Mouse (Mus musculus) inflammation-experienced regulatory T-cells, adult 16 weeks (primary cell): ENCODE results near the gene Ldlrap1. TPM values are rescaled to one million over a fixed set of nuclear protein-coding genes. Genes with fewer than 3 reads are reported as not detected.

ENCODE experiments used
- polyA plus RNA-seq: library from polyadenylated mRNA; unstranded; fragments of 100-300 nt; shearing (Covaris generic); gene quantifications from one replicate; pipeline ENCODE4 v1.2.1, GENCODE M21; 2017

The Ldlrap1 gene
- polyA plus RNA-seq: 53.5 TPM

GRCm38 (mm10) chr4:134767426-134768225, at the start of gene Ldlrap1:
Gene Ldlrap1, minus strand, starts transcription at chr4:134768024.

GRCm38 (mm10) chr4:134703835-134704546, 63.8 kb downstream of the Ldlrap1 start, which contains the start of gene Man1c1:
Gene Man1c1, minus strand, starts transcription at chr4:134704290.

Other genes starting within 250 kb of the Ldlrap1 start
- 129 TPM for gene Mtfr1l, start 232.6 kb downstream of the Ldlrap1 start, polyA plus RNA-seq
- 1.2 TPM for gene Selenon, start 215.9 kb downstream of the Ldlrap1 start, polyA plus RNA-seq
- 1.0 TPM for gene Man1c1, start 63.7 kb downstream of the Ldlrap1 start, polyA plus RNA-seq
- gene Maco1, start 85.3 kb upstream of the Ldlrap1 start, polyA plus RNA-seq: 6.6 TPM
- gene Rhd, start 96.5 kb upstream of the Ldlrap1 start, polyA plus RNA-seq: 0.65 TPM
- 468 TPM for gene Tmem50a, start 147.0 kb upstream of the Ldlrap1 start, polyA plus RNA-seq
- 295 TPM for gene Rsrp1, start 155.6 kb upstream of the Ldlrap1 start, polyA plus RNA-seq
- gene Syf2, start 162.9 kb upstream of the Ldlrap1 start, polyA plus RNA-seq: 235 TPM